In genomic region chr7:49065621-49066475, GRCm38 (mm10) we compare ENCODE assay signal across 7 mouse cellular contexts.
DNase-seq lines count a peak whose midpoint lies in the region; ATAC-seq lines count a peak whose summit lies in the region.

No protein-coding gene starts in this region.

- H3K4me2 ChIP-seq in neural tube, embryonic 11.5 days (ENCODE audit: low read depth), result no peak overlapping the region
- no peak overlapping the region for H3K4me2 ChIP-seq in hindbrain, embryonic 12.5 days (replicated peaks)

- H3K27me3 ChIP-seq in neural tube, embryonic 11.5 days (ENCODE audit: control insufficient read depth, insufficient read depth, low read length), result no peaks in the 10 kb centered on the region
- H3K27me3 ChIP-seq in hindbrain, embryonic 12.5 days, result no peaks in the 10 kb centered on the region
- H3K27me3 ChIP-seq in midbrain, embryonic 10.5 days (ENCODE audit: low read depth, poor library complexity, severe bottlenecking), result peaks cover 41% of the 10 kb centered on the region

- H3K4me1 ChIP-seq in neural tube, embryonic 11.5 days (ENCODE audit: control insufficient read depth, insufficient read depth, low read length), result peaks cover 48% of the 10 kb centered on the region
- H3K4me1 ChIP-seq in hindbrain, embryonic 12.5 days, result peaks cover 69% of the 10 kb centered on the region
- H3K4me1 ChIP-seq in midbrain, embryonic 10.5 days, result peaks cover 95% of the 10 kb centered on the region

- 31% methylated on average over 9 of the region's 9 CpGs for WGBS in neural tube, embryonic 11.5 days
- WGBS in hindbrain, embryonic 12.5 days, result 30% methylated on average over 9 of the region's 9 CpGs
- 28% methylated on average over 9 of the region's 9 CpGs for whole genome bisulfite sequencing in midbrain, embryonic 10.5 days

- H3K36me3 ChIP-seq in neural tube, embryonic 11.5 days (ENCODE audit: control insufficient read depth, insufficient read depth, low read length), result no peaks in the 10 kb centered on the region
- H3K36me3 ChIP-seq in hindbrain, embryonic 12.5 days, result no peaks in the 10 kb centered on the region
- no peaks in the 10 kb centered on the region for H3K36me3 ChIP-seq in midbrain, embryonic 10.5 days

- peak; percentile 64 for DNase-seq in neural tube, embryonic 11.5 days (ENCODE audit: low spot score)
- DNase-seq in neural tube, embryonic 10.5 days (ENCODE audit: extremely low spot score, low spot score), result no peak
- peak; percentile 65 for DNase-seq in cerebellum, adult 8-10 months
- DNase-seq in midbrain, embryonic 10.5 days (ENCODE audit: low spot score), result peak; percentile 56
- no peak for DNase-seq in spleen, postnatal 10 days (ENCODE audit: low spot score in 2 of 2)
- no peak for DNase-seq in natural killer cell, adult 2 months (ENCODE audit: low spot score in 2 of 2)

- H3K27ac ChIP-seq in neural tube, embryonic 11.5 days (ENCODE audit: low read depth, low read length), result peak overlapping the region; percentile 69
- H3K27ac ChIP-seq in hindbrain, embryonic 12.5 days, result peak overlapping the region; percentile 83
- peak overlapping the region; percentile 87 for H3K27ac ChIP-seq in midbrain, embryonic 10.5 days (replicated peaks)

- H3K9me3 ChIP-seq in neural tube, embryonic 11.5 days (ENCODE audit: control insufficient read depth, low read length), result no peaks in the 10 kb centered on the region
- no peaks in the 10 kb centered on the region for H3K9me3 ChIP-seq in hindbrain, embryonic 12.5 days (replicated peaks)
- H3K9me3 ChIP-seq in midbrain, embryonic 10.5 days (replicated peaks), result no peaks in the 10 kb centered on the region

- H3K9ac ChIP-seq in neural tube, embryonic 11.5 days (ENCODE audit: low read length), result no peak overlapping the region
- H3K9ac ChIP-seq in hindbrain, embryonic 12.5 days, result 0 out of 2 replicates have a peak overlapping the region, but pooled peaks have one; percentile 33

- H3K4me3 ChIP-seq in neural tube, embryonic 11.5 days (ENCODE audit: low read depth, low read length), result no peak overlapping the region
- H3K4me3 ChIP-seq in hindbrain, embryonic 12.5 days, result no peak overlapping the region
- no peak overlapping the region for H3K4me3 ChIP-seq in midbrain, embryonic 10.5 days

- ATAC-seq in neural tube, embryonic 11.5 days (ENCODE audit: insufficient read depth, low FRiP score, low TSS enrichment), result peak; percentile 69
- ATAC-seq in hindbrain, embryonic 12.5 days (ENCODE audit: low FRiP score), result peak; percentile 59

Comparison
In these comparisons a context has a peak if more than half of its experiments do, and no peak if none do; other contexts are left out.
1. DNase-seq: peak in neural tube, embryonic 11.5 days (single experiment), cerebellum, adult 8-10 months (single experiment) and midbrain, embryonic 10.5 days (single experiment); none in neural tube, embryonic 10.5 days (single experiment), spleen, postnatal 10 days (0 of 2) and natural killer cell, adult 2 months (0 of 2).
2. Peak in every context shown above with its lines, with median percentiles within 50 percentile points of each other: H3K27ac ChIP-seq.